Mouse (Mus musculus) embryo, embryonic 9.5 days (tissue): ENCODE data around the gene F5.

ENCODE experiments used
- DNase-seq: peaks from one replicate; pipeline ENCODE4 v3.0.0-alpha.2; 2017; ENCODE audit errors: extremely low spot score

The F5 gene

DNA sequence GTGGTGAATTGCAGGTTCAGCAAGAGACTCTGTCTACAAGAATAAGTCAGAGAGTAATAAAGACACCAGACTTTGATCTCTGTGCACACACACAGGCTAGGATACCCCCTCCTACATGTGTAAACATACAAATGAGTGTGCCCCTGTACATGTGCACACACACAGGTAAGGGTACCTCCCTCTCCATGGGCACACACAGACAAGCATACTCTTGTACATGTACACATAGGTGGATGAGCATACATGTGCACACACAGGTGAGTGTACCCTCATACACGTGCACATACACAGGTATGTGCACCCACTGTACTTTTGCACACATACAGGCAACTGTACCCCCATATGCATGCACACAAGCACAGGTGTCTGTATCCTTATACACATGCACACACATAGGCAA lies 81.8 kb downstream of the F5 start:
- DNase-seq, result no peak

DNA sequence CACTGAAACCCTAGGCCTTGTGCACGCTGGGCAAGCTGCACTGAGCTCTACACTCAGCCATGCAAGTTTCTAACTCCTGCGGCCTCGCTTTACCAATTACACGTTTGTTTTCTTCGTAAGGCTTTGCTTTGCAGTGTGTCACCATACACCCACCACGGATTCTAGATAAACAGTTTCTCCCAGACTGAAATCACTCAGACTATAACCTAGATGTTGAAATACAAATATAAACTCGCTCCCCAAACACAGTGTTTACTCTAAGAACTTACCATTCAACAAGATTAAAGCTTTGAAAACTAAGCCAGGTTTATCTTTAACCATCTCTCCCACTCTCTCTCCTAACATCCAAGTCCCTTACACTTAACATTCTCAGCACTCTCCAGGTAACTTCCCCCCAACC lies 83.4 kb downstream of the F5 start:
- no peak for DNase-seq

GRCm38 (mm10) chr1:164236078-164236477 lies 84.4 kb downstream of the F5 start:
- DNase-seq, result no peak

GRCm38 (mm10) chr1:164241494-164241893 lies 89.9 kb downstream of the F5 start:
- no peak for DNase-seq

- no peak for DNase-seq
Observed at GRCm38 (mm10) chr1:164242809-164243208, 91.2 kb downstream of the F5 start.

GRCm38 (mm10) chr1:164247442-164247841 lies 95.8 kb downstream of the F5 start:
- no peak for DNase-seq

GRCm38 (mm10) chr1:164247971-164248370 lies 96.3 kb downstream of the F5 start:
- DNase-seq, result peak; percentile 42

DNA sequence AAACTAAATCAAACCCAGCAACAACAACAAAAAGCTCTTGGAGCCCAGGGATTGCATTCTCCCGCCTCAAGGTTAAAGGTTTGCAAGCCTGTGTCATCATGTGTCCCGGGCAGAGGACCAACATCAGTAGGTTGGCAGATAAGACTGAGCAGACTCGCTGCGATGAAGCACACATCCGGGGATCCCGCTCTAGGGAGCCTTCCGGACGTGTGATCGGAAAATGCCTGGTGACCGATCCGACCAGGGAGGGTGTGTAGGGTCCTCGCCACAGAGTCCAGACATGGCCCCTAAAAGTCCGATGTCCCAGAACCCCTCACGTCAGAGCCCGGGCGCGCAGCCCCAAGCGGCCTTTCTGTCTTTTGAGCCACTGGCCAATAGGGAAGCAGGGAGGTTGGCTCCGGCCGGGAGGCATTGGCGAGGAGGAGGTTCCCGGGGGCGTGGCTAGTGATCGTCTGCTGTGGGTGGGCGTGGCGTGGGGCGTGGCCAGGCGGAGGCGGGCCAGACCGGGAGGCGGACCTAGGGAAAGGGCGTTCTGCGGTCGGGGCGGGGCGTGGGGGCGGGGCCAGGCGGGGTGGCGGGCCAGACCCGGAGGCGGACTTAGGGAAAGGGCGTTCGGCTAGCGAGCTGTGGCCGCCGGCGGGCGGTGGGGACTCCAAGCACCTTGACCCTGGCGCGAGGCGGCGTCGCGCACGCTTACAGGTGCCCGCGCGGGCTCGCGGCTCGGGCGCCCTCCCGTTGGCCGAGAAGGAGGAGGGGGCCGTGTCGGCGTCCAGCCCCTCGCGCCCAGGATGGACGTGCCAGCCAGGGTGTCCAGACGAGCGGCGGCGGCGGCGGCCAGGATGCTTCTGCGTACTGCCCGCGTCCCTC lies 97.1 kb downstream of the F5 start, which contains the start of gene Slc19a2:
Slc19a2 (plus strand) TSS at position 582 of the 867 bp plus-strand sequence.
- DNase-seq, result peak; percentile 100

- DNase-seq, result no peak
Observed at GRCm38 (mm10) chr1:164249332-164249711, 97.7 kb downstream of the F5 start.

GRCm38 (mm10) chr1:164250391-164251150 lies 98.9 kb downstream of the F5 start:
- DNase-seq, result no peak

DNA sequence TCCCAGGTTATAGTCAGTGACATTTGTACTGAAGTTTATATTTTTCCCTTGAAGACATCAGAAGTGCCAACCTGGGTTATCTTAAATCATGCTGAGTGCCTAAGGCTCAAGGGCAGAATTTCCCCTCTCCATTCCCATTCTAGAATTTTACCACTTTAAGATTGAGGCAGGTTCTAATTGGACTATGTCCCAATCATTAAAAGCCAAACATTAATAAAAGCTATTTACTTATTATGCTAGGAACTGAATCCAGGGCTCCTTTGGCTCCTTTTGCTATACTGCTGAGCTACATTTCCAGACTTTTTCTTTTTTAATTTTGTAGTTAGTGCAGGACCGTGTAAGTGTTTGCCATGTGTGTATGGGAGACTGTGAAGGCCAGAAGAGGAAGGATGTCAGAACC lies 99.8 kb downstream of the F5 start:
- no peak for DNase-seq

DNA sequence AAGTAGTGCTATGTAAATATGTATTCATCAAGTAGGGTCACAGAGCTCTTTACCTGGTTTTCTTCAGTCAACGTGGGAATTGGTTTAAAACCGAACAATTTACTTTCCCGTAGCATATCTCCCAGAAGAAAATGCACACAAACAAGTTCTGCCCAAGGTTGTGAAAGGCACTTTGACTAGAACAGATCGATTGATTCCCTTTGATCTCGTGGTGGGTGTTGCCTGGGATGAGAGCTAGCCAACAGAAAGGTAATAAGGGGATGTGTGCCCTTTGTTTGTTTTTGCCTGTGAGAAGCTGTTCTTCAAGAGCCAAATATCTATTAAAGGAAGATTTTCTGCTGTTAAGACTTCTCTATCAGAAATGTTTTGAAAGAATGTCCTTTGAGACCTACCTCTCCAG lies 100.9 kb downstream of the F5 start:
- DNase-seq, result no peak

DNA sequence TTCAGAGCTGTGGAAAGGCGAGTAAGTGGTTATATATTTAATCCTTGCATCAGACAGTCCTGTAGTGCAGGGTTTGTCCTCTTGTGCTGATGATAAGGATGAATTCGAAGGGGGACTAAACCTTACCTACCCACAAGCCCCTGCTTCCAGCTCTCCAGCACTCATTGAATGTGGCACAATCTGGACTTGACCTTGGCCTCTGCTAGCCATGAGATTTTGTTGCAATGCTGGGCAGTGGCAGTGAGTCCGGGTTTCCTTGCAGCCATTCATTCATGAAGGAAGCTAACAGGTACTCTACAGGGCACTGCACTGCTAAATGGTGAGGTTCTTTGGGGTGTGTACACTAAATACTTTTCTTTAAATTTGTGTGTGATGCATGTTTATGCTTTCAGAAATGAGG lies 103.2 kb downstream of the F5 start:
- DNase-seq, result no peak

DNA sequence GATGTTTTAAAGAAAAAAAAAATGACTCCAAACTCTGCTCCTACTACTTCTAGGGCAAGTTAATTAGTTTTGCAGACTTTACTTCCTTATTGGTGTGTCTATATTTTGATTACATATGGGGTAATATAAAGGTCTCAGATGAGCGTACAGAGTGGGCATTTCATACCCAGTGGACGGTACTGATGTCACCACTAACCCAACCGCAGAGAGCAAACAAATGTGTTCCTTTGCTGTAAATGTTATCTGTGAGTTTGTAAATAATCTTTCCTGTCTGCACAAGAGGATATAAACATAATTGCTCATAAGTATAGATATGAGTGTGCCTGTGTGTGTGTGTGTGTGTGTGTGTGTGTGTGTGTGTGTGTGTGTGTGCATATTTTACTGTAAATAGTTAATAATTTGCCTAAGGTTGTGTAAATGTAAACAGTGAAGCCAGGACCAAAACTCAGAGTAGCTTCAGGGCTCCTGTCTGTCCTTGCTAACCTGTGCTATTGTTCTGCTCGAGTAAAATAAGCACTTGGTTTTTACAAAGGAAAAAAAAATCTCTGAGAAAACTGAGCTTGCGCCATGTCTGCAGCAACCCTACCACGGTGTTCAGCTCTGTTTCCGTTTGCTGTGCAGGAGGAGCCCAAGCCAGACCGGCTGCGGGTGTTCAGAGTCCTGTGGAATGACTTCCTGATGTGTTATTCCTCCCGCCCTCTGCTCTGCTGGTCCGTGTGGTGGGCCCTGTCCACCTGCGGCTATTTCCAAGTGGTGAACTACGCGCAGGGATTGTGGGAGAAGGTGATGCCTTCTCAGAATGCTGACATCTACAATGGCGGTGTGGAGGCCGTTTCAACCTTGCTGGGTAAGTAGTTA lies 108.8 kb downstream of the F5 start:
- DNase-seq, result no peak

GRCm38 (mm10) chr1:164261553-164261952 lies 109.9 kb downstream of the F5 start:
- DNase-seq, result no peak
